Mouse (Mus musculus): Measurements from ENCODE around the gene Traf3. TPM values are rescaled to one million over a fixed set of nuclear protein-coding genes. Genes with fewer than 3 reads are reported as not detected.

Traf3 gene
- polyA plus RNA-seq (2015; fragmentation: Nextera tagmentation; extraction: Ambion mirVana), result 4.0 TPM in 2 replicates

- H3K9me3 ChIP-seq (ENCODE audit: control insufficient read depth, low read length), result no peaks in the 10 kb centered on the region
- H3K4me1 ChIP-seq (ENCODE audit: control insufficient read depth, insufficient read depth, low read length), result peaks cover 30% of the 10 kb centered on the region
- peak within 1 kb of the TSS; percentile 91 for H3K4me2 ChIP-seq (ENCODE audit: low read depth, low read length)
- H3K27me3 ChIP-seq (replicated peaks; ENCODE audit: control insufficient read depth, insufficient read depth, low read length), result no peaks in the 10 kb centered on the region
- WGBS, result 4% methylated on average over 86 of the region's 105 CpGs
- H3K9ac ChIP-seq (ENCODE audit: low read depth, low read length), result peak within 1 kb of the TSS; percentile 85
- peak within 1 kb of the TSS; percentile 82 for H3K27ac ChIP-seq (ENCODE audit: low read length)
- peak within 1 kb of the TSS; percentile 81 for H3K4me3 ChIP-seq (ENCODE audit: low read length)
- ATAC-seq, result peak; percentile 69
- H3K36me3 ChIP-seq (ENCODE audit: control insufficient read depth, insufficient read depth, low read length), result no peaks in the 10 kb centered on the region
These were observed at the start of gene Traf3 for GRCm38 (mm10) chr12:111165831-111166591. Traf3 (plus strand) TSS chr12:111166370.

GRCm38 (mm10) chr12:111119506-111120085 lies 46.6 kb upstream of the Traf3 start:
- no peak for ATAC-seq
- WGBS, result 95% methylated on average over 5 of the region's 5 CpGs
- Histone ChIP-seq H3K36me3 (ENCODE audit: control insufficient read depth, insufficient read depth, low read length) (peaks cover 8% of the 10 kb centered on the region), H3K27ac (ENCODE audit: low read length) (no peak overlapping the region), H3K9ac (ENCODE audit: low read depth, low read length) (no peak overlapping the region), H3K4me2 (ENCODE audit: low read depth, low read length) (no peak overlapping the region), H3K9me3 (ENCODE audit: control insufficient read depth, low read length) (0 out of 2 replicates have a peak, but pooled peaks cover 3% of the 10 kb centered on the region), H3K4me3 (ENCODE audit: low read length) (no peak overlapping the region), H3K4me1 (ENCODE audit: control insufficient read depth, insufficient read depth, low read length) (no peaks in the 10 kb centered on the region), H3K27me3 (replicated peaks; ENCODE audit: control insufficient read depth, insufficient read depth, low read length) (no peaks in the 10 kb centered on the region)

GRCm38 (mm10) chr12:111120976-111121645 lies 45.1 kb upstream of the Traf3 start:
- Histone ChIP-seq H3K9ac (ENCODE audit: low read depth, low read length) (no peak overlapping the region), H3K4me1 (ENCODE audit: control insufficient read depth, insufficient read depth, low read length) (no peaks in the 10 kb centered on the region), H3K27me3 (replicated peaks; ENCODE audit: control insufficient read depth, insufficient read depth, low read length) (no peaks in the 10 kb centered on the region), H3K4me2 (ENCODE audit: low read depth, low read length) (no peak overlapping the region), H3K36me3 (ENCODE audit: control insufficient read depth, insufficient read depth, low read length) (peaks cover 4% of the 10 kb centered on the region), H3K4me3 (ENCODE audit: low read length) (no peak overlapping the region), H3K27ac (ENCODE audit: low read length) (no peak overlapping the region), H3K9me3 (ENCODE audit: control insufficient read depth, low read length) (0 out of 2 replicates have a peak, but pooled peaks cover 3% of the 10 kb centered on the region)
- 93% methylated on average over 9 of the region's 9 CpGs for WGBS
- ATAC-seq, result no peak

- Histone ChIP-seq H3K4me3 (ENCODE audit: low read length) (no peak overlapping the region), H3K27me3 (replicated peaks; ENCODE audit: control insufficient read depth, insufficient read depth, low read length) (no peaks in the 10 kb centered on the region), H3K9ac (ENCODE audit: low read depth, low read length) (no peak overlapping the region), H3K4me2 (ENCODE audit: low read depth, low read length) (no peak overlapping the region), H3K9me3 (ENCODE audit: control insufficient read depth, low read length) (0 out of 2 replicates have a peak, but pooled peaks cover 3% of the 10 kb centered on the region), H3K36me3 (ENCODE audit: control insufficient read depth, insufficient read depth, low read length) (no peaks in the 10 kb centered on the region), H3K27ac (ENCODE audit: low read length) (no peak overlapping the region), H3K4me1 (ENCODE audit: control insufficient read depth, insufficient read depth, low read length) (no peaks in the 10 kb centered on the region)
- ATAC-seq, result no peak
These were observed 43.8 kb upstream of the Traf3 start for GRCm38 (mm10) chr12:111122332-111122852.

GRCm38 (mm10) chr12:111124601-111125260 lies 41.4 kb upstream of the Traf3 start:
- no peak for ATAC-seq
- WGBS, result 68% methylated on average over 14 of the region's 14 CpGs
- no peak overlapping the region for H3K27ac ChIP-seq (ENCODE audit: low read length)

GRCm38 (mm10) chr12:111125666-111126065 lies 40.5 kb upstream of the Traf3 start:
- WGBS, result 71% methylated on average over 6 of the region's 6 CpGs
- Histone ChIP-seq H3K4me2 (ENCODE audit: low read depth, low read length) (no peak overlapping the region), H3K4me1 (ENCODE audit: control insufficient read depth, insufficient read depth, low read length) (no peaks in the 10 kb centered on the region), H3K36me3 (ENCODE audit: control insufficient read depth, insufficient read depth, low read length) (no peaks in the 10 kb centered on the region), H3K27me3 (replicated peaks; ENCODE audit: control insufficient read depth, insufficient read depth, low read length) (no peaks in the 10 kb centered on the region), H3K27ac (ENCODE audit: low read length) (no peak overlapping the region), H3K9me3 (ENCODE audit: control insufficient read depth, low read length) (0 out of 2 replicates have a peak, but pooled peaks cover 3% of the 10 kb centered on the region), H3K9ac (ENCODE audit: low read depth, low read length) (no peak overlapping the region), H3K4me3 (ENCODE audit: low read length) (no peak overlapping the region)
- no peak for ATAC-seq

More at GRCm38 (mm10) chr12:111124601-111125260, 41.4 kb upstream of the Traf3 start:
- Histone ChIP-seq H3K4me1 (ENCODE audit: control insufficient read depth, insufficient read depth, low read length) (no peaks in the 10 kb centered on the region), H3K4me3 (ENCODE audit: low read length) (no peak overlapping the region), H3K9ac (ENCODE audit: low read depth, low read length) (no peak overlapping the region), H3K27me3 (replicated peaks; ENCODE audit: control insufficient read depth, insufficient read depth, low read length) (no peaks in the 10 kb centered on the region), H3K36me3 (ENCODE audit: control insufficient read depth, insufficient read depth, low read length) (no peaks in the 10 kb centered on the region), H3K4me2 (ENCODE audit: low read depth, low read length) (no peak overlapping the region), H3K9me3 (ENCODE audit: control insufficient read depth, low read length) (0 out of 2 replicates have a peak, but pooled peaks cover 3% of the 10 kb centered on the region)

GRCm38 (mm10) chr12:111134169-111134568 lies 32.0 kb upstream of the Traf3 start:
- Histone ChIP-seq H3K4me2 (ENCODE audit: low read depth, low read length) (no peak overlapping the region), H3K27me3 (replicated peaks; ENCODE audit: control insufficient read depth, insufficient read depth, low read length) (no peaks in the 10 kb centered on the region), H3K4me1 (ENCODE audit: control insufficient read depth, insufficient read depth, low read length) (peaks cover 8% of the 10 kb centered on the region), H3K36me3 (ENCODE audit: control insufficient read depth, insufficient read depth, low read length) (no peaks in the 10 kb centered on the region), H3K27ac (ENCODE audit: low read length) (no peak overlapping the region), H3K9me3 (ENCODE audit: control insufficient read depth, low read length) (no peaks in the 10 kb centered on the region), H3K4me3 (ENCODE audit: low read length) (no peak overlapping the region), H3K9ac (ENCODE audit: low read depth, low read length) (no peak overlapping the region)
- 84% methylated on average over 7 of the region's 7 CpGs for WGBS
- ATAC-seq, result no peak

GRCm38 (mm10) chr12:111134791-111135733 lies 31.1 kb upstream of the Traf3 start:
- ATAC-seq, result no peak
- WGBS, result 70% methylated on average over 19 of the region's 19 CpGs
- no peaks in the 10 kb centered on the region for H3K27me3 ChIP-seq (replicated peaks; ENCODE audit: control insufficient read depth, insufficient read depth, low read length)
- H3K4me2 ChIP-seq (ENCODE audit: low read depth, low read length), result no peak overlapping the region
- no peaks in the 10 kb centered on the region for H3K36me3 ChIP-seq (ENCODE audit: control insufficient read depth, insufficient read depth, low read length)
- H3K27ac ChIP-seq (ENCODE audit: low read length), result no peak overlapping the region
- H3K9ac ChIP-seq (ENCODE audit: low read depth, low read length), result no peak overlapping the region
- no peak overlapping the region for H3K4me3 ChIP-seq (ENCODE audit: low read length)
- peaks cover 8% of the 10 kb centered on the region for H3K4me1 ChIP-seq (ENCODE audit: control insufficient read depth, insufficient read depth, low read length)
- H3K9me3 ChIP-seq (ENCODE audit: control insufficient read depth, low read length), result no peaks in the 10 kb centered on the region
